Mouse (Mus musculus) brain, embryonic 14.5 days (tissue): ENCODE data around the gene Abcg4.

ENCODE experiments used
- CTCF ChIP-seq: fragments of 200-500 bp; IDR thresholded peaks from 2 replicates; pipeline ENCODE4 v1.5.1; 2012; ENCODE audit warnings: inconsistent platforms, mild to moderate bottlenecking, moderate library complexity, borderline replicate concordance; ENCODE audit not compliant: insufficient read depth, insufficient read length; ENCODE audit errors: extremely low read depth
- POLR2A ChIP-seq: fragments of 200-500 bp; IDR thresholded peaks from 2 replicates; pipeline ENCODE4 v1.6.1; 2012; ENCODE audit warnings: mild to moderate bottlenecking, inconsistent platforms, borderline replicate concordance; ENCODE audit not compliant: poor library complexity, insufficient read depth, insufficient read length, severe bottlenecking; ENCODE audit errors: extremely low read depth

DNA sequence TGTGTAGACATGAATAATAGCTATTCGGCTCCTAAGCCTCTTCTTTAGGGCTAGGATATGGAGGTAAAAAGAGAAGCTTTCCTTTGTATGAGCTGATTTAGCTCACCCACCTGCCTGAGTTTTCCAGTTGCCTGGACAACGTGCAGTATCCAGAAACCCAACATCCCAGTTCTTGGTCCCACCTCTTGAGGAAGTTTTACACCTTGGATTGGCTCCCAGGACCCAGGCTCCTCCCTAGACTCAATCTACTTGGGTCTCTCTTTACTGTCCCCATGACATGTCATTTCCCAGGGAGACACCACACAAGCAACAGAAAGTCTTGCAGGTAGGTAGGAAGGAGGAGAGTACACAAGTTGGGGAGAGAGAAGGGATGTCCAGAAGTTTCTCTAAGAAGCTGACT, 48.0 kb downstream of the Abcg4 start, which contains the start of gene Ccdc153:
- TF ChIP-seq CTCF (no peak), POLR2A (no peak)
